Mouse (Mus musculus): Measurements from ENCODE around the gene Tnnc1.

GRCm38 (mm10) chr14:31215157-31216002, 7.3 kb downstream of the Tnnc1 start:
- TF ChIP-seq EP300 (IDR thresholded peaks at IDR 0.05; ENCODE audit: insufficient read depth, low read depth, low read length) (no peak), CTCF (IDR thresholded peaks at IDR 0.05; ENCODE audit: low read depth, low read length) (peak; percentile 70), POLR2A (IDR thresholded peaks at IDR 0.05; ENCODE audit: insufficient read depth, low read length) (no peak)

Data from ES-Bruce4 (cell line).